Mouse (Mus musculus) embryonic facial prominence, embryonic 11.5 days (tissue): ENCODE measurements at regions not wholly inside any gene's neighbourhood (a gene's known extent, or its start where the extent isn't known, plus 50 kb on each side); places are given as distances from the start of the nearest gene placed in this dataset.

ENCODE experiments used
- ATAC-seq: fragments of 200-750 bp; cut with Nextera tagmentation; replicated peaks from 2 replicates; pipeline ENCODE4 v1.8.0; 2017; ENCODE audit warnings: low read depth; ENCODE audit not compliant: insufficient number of reproducible peaks, low FRiP score, low TSS enrichment
- DNase-seq: peaks from one replicate; pipeline ENCODE4 v3.0.0-alpha.2; 2015; ENCODE audit warnings: low spot score
- H3K27ac ChIP-seq: fragments of 300-500 bp; sonication (generic); replicated peaks from 2 replicates; pipeline ENCODE4 v1.5.1; 2014; ENCODE audit warnings: mild to moderate bottlenecking, low read depth, low read length, control low read depth
- H3K27me3 ChIP-seq: fragments of 300-500 bp; sonication (generic); 2 replicates; pipeline ENCODE4 v1.6.1; 2014; ENCODE audit warnings: mild to moderate bottlenecking, low read length, moderate library complexity, mixed read lengths; ENCODE audit not compliant: control insufficient read depth, insufficient read depth
- H3K36me3 ChIP-seq: fragments of 300-500 bp; sonication (generic); replicated peaks from 2 replicates; pipeline ENCODE4 v1.6.1; 2014; ENCODE audit warnings: low read depth, mild to moderate bottlenecking, low read length, moderate library complexity, mixed read lengths; ENCODE audit not compliant: control insufficient read depth, insufficient read depth
- H3K4me1 ChIP-seq: fragments of 300-500 bp; sonication (generic); 2 replicates; pipeline ENCODE4 v1.6.1; 2014; ENCODE audit warnings: low read length, mixed read lengths; ENCODE audit not compliant: control insufficient read depth, insufficient read depth
- H3K4me2 ChIP-seq: fragments of 300-500 bp; sonication (generic); 2 replicates; pipeline ENCODE4 v1.6.1; 2014; ENCODE audit warnings: low read depth, mild to moderate bottlenecking, control low read depth, low read length, moderate library complexity
- H3K4me3 ChIP-seq: fragments of 300-500 bp; sonication (generic); 2 replicates; pipeline ENCODE4 v1.5.1; 2014; ENCODE audit warnings: low read depth, low read length, control low read depth
- H3K9ac ChIP-seq: fragments of 300-500 bp; sonication (generic); replicated peaks from 2 replicates; pipeline ENCODE4 v1.6.1; 2014; ENCODE audit warnings: mild to moderate bottlenecking, control low read depth, low read length
- H3K9me3 ChIP-seq: fragments of 300-500 bp; sonication (generic); replicated peaks from 2 replicates; pipeline ENCODE4 v1.6.1; 2016; ENCODE audit warnings: mild to moderate bottlenecking, low read length, inconsistent platforms, mixed read lengths; ENCODE audit not compliant: control insufficient read depth
- WGBS: fragments of 180-500 bp; shearing (Covaris S2); extraction: QIAGEN DNeasy Blood & Tissue Kit; methylation state at CpG from one replicate; pipeline ENCODE4 v1.1.7; 2014; 5-methylcytosine and 5-hydroxymethylcytosine counted together

GRCm38 (mm10) chr2:45283811-45284210, 166.6 kb upstream of the Zeb2 start:
- no peaks in the 10 kb centered on the region for H3K9me3 ChIP-seq
- no peak overlapping the region for H3K9ac ChIP-seq
- no peaks in the 10 kb centered on the region for H3K27me3 ChIP-seq
- H3K36me3 ChIP-seq = no peaks in the 10 kb centered on the region
- ATAC-seq = no peak
- no peak for DNase-seq
- H3K4me3 ChIP-seq = no peak overlapping the region
- H3K4me2 ChIP-seq = no peak overlapping the region
- H3K27ac ChIP-seq = no peak overlapping the region
- no peaks in the 10 kb centered on the region for H3K4me1 ChIP-seq

GRCm38 (mm10) chr2:45279490-45279889, 162.3 kb upstream of the Zeb2 start:
- H3K36me3 ChIP-seq = no peaks in the 10 kb centered on the region
- WGBS = 75% methylated on average over 4 of the region's 4 CpGs
- H3K9me3 ChIP-seq = no peaks in the 10 kb centered on the region
- H3K4me2 ChIP-seq = no peak overlapping the region
- H3K4me3 ChIP-seq = no peak overlapping the region
- no peak overlapping the region for H3K9ac ChIP-seq
- no peak overlapping the region for H3K27ac ChIP-seq
- H3K4me1 ChIP-seq = no peaks in the 10 kb centered on the region
- H3K27me3 ChIP-seq = no peaks in the 10 kb centered on the region
- ATAC-seq = no peak
- no peak for DNase-seq

DNA sequence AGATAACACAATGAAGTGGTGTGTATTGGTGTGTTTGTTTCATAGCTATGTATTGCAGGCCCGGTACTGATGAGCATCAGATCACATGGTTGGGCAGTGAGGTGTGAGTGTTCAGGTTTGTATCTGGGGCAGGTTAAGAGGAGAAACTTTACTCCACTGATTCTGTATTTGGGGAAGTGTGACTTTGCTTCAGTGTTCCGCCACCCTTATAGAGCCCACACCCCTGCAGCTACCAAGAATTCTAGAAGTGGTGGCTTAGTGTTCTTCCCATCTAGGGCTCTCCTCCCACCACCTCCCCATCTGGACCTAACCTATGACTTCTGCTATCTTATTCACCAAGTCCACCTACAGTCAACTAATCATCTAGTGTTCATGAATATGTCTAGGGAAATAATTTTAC, 160.4 kb upstream of the Zeb2 start:
- Histone ChIP-seq H3K4me1 (no peaks in the 10 kb centered on the region), H3K9me3 (no peaks in the 10 kb centered on the region), H3K4me2 (no peak overlapping the region), H3K4me3 (no peak overlapping the region), H3K9ac (no peak overlapping the region), H3K36me3 (no peaks in the 10 kb centered on the region), H3K27me3 (no peaks in the 10 kb centered on the region), H3K27ac (no peak overlapping the region)
- 96% methylated on average over 2 of the region's 2 CpGs for whole genome bisulfite sequencing
- DNase-seq (no peak), ATAC-seq (no peak)

DNA sequence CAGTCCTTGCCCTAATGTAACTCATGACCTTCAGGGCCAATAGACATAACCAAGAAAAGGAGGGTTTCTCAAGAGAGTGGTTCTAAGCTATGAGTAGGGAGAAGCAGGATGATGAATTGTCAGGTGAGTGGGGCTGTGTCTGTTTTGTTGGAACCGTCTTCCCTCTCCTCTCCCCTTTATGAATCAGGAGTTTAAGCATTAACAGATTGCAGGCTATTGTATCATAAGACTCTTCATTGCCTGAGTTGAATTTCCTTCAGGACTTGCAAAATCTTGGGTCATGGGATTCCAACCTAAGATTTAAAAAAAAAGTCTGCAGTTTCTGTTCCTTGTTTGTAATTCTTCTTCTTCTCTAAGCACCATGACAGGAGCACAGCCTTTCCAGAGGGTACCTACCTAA, 159.5 kb upstream of the Zeb2 start:
- no peak for DNase-seq
- WGBS = 84% methylated on average over 1 of the region's 1 CpGs
- Histone ChIP-seq H3K36me3 (no peaks in the 10 kb centered on the region), H3K4me2 (no peak overlapping the region), H3K27ac (no peak overlapping the region), H3K9me3 (no peaks in the 10 kb centered on the region), H3K9ac (no peak overlapping the region), H3K27me3 (no peaks in the 10 kb centered on the region), H3K4me3 (no peak overlapping the region), H3K4me1 (no peaks in the 10 kb centered on the region)
- ATAC-seq = no peak

GRCm38 (mm10) chr2:45270035-45270434, 152.8 kb upstream of the Zeb2 start:
- Histone ChIP-seq H3K9ac (no peak overlapping the region), H3K36me3 (no peaks in the 10 kb centered on the region), H3K27me3 (no peaks in the 10 kb centered on the region), H3K4me1 (no peaks in the 10 kb centered on the region), H3K27ac (no peak overlapping the region), H3K4me2 (no peak overlapping the region), H3K4me3 (no peak overlapping the region), H3K9me3 (no peaks in the 10 kb centered on the region)
- ATAC-seq (no peak), DNase-seq (no peak)
- WGBS = 86% methylated on average over 2 of the region's 2 CpGs

DNA sequence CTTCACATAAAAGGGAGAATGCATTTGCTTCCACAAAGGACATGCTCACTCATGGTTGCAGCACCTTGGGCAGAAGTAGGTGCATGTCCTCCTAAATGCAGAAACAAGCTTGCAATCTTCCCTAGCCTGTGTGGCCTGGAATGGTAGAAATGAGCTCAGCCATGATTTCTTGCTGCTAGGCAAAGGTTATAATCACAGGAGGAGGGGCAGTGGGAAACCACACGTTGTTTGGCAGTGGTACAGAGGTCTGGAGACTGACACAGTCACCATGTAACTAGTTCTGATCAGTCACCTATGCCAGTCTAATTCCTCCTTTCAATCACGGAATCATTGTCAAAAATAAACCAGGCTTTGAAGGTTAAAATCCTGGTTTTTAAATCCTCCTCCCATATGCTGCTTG, 148.6 kb upstream of the Zeb2 start:
- no peaks in the 10 kb centered on the region for H3K36me3 ChIP-seq
- no peak overlapping the region for H3K4me3 ChIP-seq
- no peak overlapping the region for H3K4me2 ChIP-seq
- no peaks in the 10 kb centered on the region for H3K9me3 ChIP-seq
- H3K27ac ChIP-seq = no peak overlapping the region
- H3K4me1 ChIP-seq = no peaks in the 10 kb centered on the region
- 57% methylated on average over 2 of the region's 2 CpGs for WGBS
- H3K27me3 ChIP-seq = no peaks in the 10 kb centered on the region
- ATAC-seq (no peak), DNase-seq (no peak)
- H3K9ac ChIP-seq = no peak overlapping the region

GRCm38 (mm10) chr2:45261949-45262348, 144.8 kb upstream of the Zeb2 start:
- Histone ChIP-seq H3K4me1 (no peaks in the 10 kb centered on the region), H3K9me3 (no peaks in the 10 kb centered on the region), H3K36me3 (no peaks in the 10 kb centered on the region), H3K9ac (no peak overlapping the region), H3K4me2 (no peak overlapping the region), H3K27ac (no peak overlapping the region), H3K27me3 (no peaks in the 10 kb centered on the region), H3K4me3 (no peak overlapping the region)
- WGBS = 67% methylated on average over 3 of the region's 3 CpGs
- no peak for DNase-seq
- ATAC-seq = no peak

- 50% methylated on average over 3 of the region's 3 CpGs for WGBS
- DNase-seq (peak; percentile 38), ATAC-seq (no peak)
- Histone ChIP-seq H3K4me3 (no peak overlapping the region), H3K27ac (no peak overlapping the region), H3K27me3 (no peaks in the 10 kb centered on the region), H3K4me2 (no peak overlapping the region), H3K36me3 (no peaks in the 10 kb centered on the region), H3K4me1 (no peaks in the 10 kb centered on the region), H3K9me3 (no peaks in the 10 kb centered on the region), H3K9ac (no peak overlapping the region)
Observed at GRCm38 (mm10) chr2:45258897-45259296, 141.7 kb upstream of the Zeb2 start.

GRCm38 (mm10) chr2:45256373-45256772, 139.2 kb upstream of the Zeb2 start:
- Histone ChIP-seq H3K4me3 (no peak overlapping the region), H3K9me3 (no peaks in the 10 kb centered on the region), H3K36me3 (no peaks in the 10 kb centered on the region), H3K4me2 (no peak overlapping the region), H3K9ac (no peak overlapping the region), H3K27ac (no peak overlapping the region), H3K4me1 (no peaks in the 10 kb centered on the region), H3K27me3 (no peaks in the 10 kb centered on the region)
- WGBS = 79% methylated on average over 5 of the region's 5 CpGs
- DNase-seq (no peak), ATAC-seq (no peak)
